Mouse (Mus musculus) embryonic facial prominence, embryonic 15.5 days (tissue): ENCODE results near the gene 9530077C05Rik. TPM values are rescaled to one million over a fixed set of nuclear protein-coding genes. Genes with fewer than 3 reads are reported as not detected.
"Not testable (repeated sequence)": the region's sequence is repeated elsewhere in the genome, so short reads cannot be mapped to it uniquely, and the experiment has no call there.

ENCODE experiments used
- ATAC-seq: fragments of 200-750 bp; cut with Nextera tagmentation; 2 replicates; pipeline ENCODE4 v1.8.0; 2017; ENCODE audit warnings: low read depth, moderate TSS enrichment; ENCODE audit not compliant: insufficient number of reproducible peaks, low FRiP score, low TSS enrichment
- H3K27ac ChIP-seq: fragments of 300-500 bp; sonication (generic); replicated peaks from 2 replicates; pipeline ENCODE4 v1.5.1; 2015; ENCODE audit warnings: mild to moderate bottlenecking, inconsistent platforms
- H3K27me3 ChIP-seq: fragments of 300-500 bp; sonication (generic); 2 replicates; pipeline ENCODE4 v1.6.1; 2015; ENCODE audit warnings: inconsistent platforms
- H3K36me3 ChIP-seq: fragments of 300-500 bp; sonication (generic); 2 replicates; pipeline ENCODE4 v1.6.1; 2015; ENCODE audit warnings: mild to moderate bottlenecking, inconsistent platforms
- H3K4me1 ChIP-seq: fragments of 300-500 bp; sonication (generic); 2 replicates; pipeline ENCODE4 v1.6.1; 2015; ENCODE audit warnings: inconsistent platforms
- H3K4me2 ChIP-seq: fragments of 300-500 bp; sonication (generic); replicated peaks from 2 replicates; pipeline ENCODE4 v1.6.1; 2015; ENCODE audit warnings: mild to moderate bottlenecking, inconsistent platforms
- H3K4me3 ChIP-seq: fragments of 300-500 bp; sonication (generic); replicated peaks from 2 replicates; pipeline ENCODE4 v1.5.1; 2015; ENCODE audit warnings: mild to moderate bottlenecking, inconsistent platforms
- H3K9ac ChIP-seq: fragments of 300-500 bp; sonication (generic); 2 replicates; pipeline ENCODE4 v1.6.1; 2015; ENCODE audit warnings: inconsistent platforms
- H3K9me3 ChIP-seq: fragments of 300-500 bp; sonication (generic); replicated peaks from 2 replicates; pipeline ENCODE4 v1.6.1; 2016; ENCODE audit warnings: inconsistent platforms
- WGBS: fragments of 180-500 bp; shearing (Covaris S2); methylation state at CpG from one replicate; pipeline ENCODE4 v1.1.7; 2015; 5-methylcytosine and 5-hydroxymethylcytosine counted together
- polyA plus RNA-seq: library from polyadenylated mRNA; unstranded; fragments of >200 nt; fragmentation: Nextera tagmentation; extraction: Ambion mirVana; gene quantifications from 2 replicates; pipeline ENCODE4 v1.2.1, GENCODE M21; 2015

The 9530077C05Rik gene
- polyA plus RNA-seq, 1 experiment from 2014 or later, result 7.4 TPM

- no peaks in the 10 kb centered on the region for H3K9me3 ChIP-seq
- H3K4me2 ChIP-seq, result no peak overlapping the region
- H3K27ac ChIP-seq, result no peak overlapping the region
- no peaks in the 10 kb centered on the region for H3K27me3 ChIP-seq
- H3K36me3 ChIP-seq, result no peaks in the 10 kb centered on the region
- no peak overlapping the region for H3K4me3 ChIP-seq
- H3K9ac ChIP-seq, result no peak overlapping the region
- 78% methylated on average over 5 of the region's 5 CpGs for WGBS
- ATAC-seq, result no peak
- peaks cover 19% of the 10 kb centered on the region; the same call in 1 of the 2 replicates for H3K4me1 ChIP-seq
These were observed 20.9 kb upstream of the 9530077C05Rik start for GRCm38 (mm10) chr9:22390390-22390789.

- no peaks in the 10 kb centered on the region for H3K36me3 ChIP-seq
- H3K4me2 ChIP-seq, result no peak overlapping the region
- 87% methylated on average over 2 of the region's 2 CpGs for WGBS
- no peaks in the 10 kb centered on the region for H3K9me3 ChIP-seq
- no peaks in the 10 kb centered on the region for H3K4me1 ChIP-seq
- no peaks in the 10 kb centered on the region for H3K27me3 ChIP-seq
- no peak overlapping the region for H3K4me3 ChIP-seq
- no peak for ATAC-seq
- no peak overlapping the region for H3K9ac ChIP-seq
- no peak overlapping the region for H3K27ac ChIP-seq
These were observed 16.6 kb upstream of the 9530077C05Rik start for GRCm38 (mm10) chr9:22394725-22395124.

GRCm38 (mm10) chr9:22399021-22399420, 12.3 kb upstream of the 9530077C05Rik start:
- Histone ChIP-seq H3K4me3 (no peak overlapping the region), H3K9ac (no peak overlapping the region), H3K9me3 (no peaks in the 10 kb centered on the region), H3K4me2 (no peak overlapping the region), H3K27ac (no peak overlapping the region), H3K4me1 (no peaks in the 10 kb centered on the region), H3K27me3 (no peaks in the 10 kb centered on the region), H3K36me3 (no peaks in the 10 kb centered on the region)
- 75% methylated on average over 4 of the region's 4 CpGs for WGBS
- no peak for ATAC-seq

- no peak for ATAC-seq
- Histone ChIP-seq H3K4me1 (no peaks in the 10 kb centered on the region), H3K9ac (no peak overlapping the region), H3K27me3 (no peaks in the 10 kb centered on the region), H3K27ac (no peak overlapping the region), H3K4me3 (no peak overlapping the region), H3K9me3 (no peaks in the 10 kb centered on the region), H3K36me3 (no peaks in the 10 kb centered on the region), H3K4me2 (no peak overlapping the region)
- WGBS, result 82% methylated on average over 6 of the region's 6 CpGs
These were observed 9.3 kb upstream of the 9530077C05Rik start for GRCm38 (mm10) chr9:22402001-22402400.

GRCm38 (mm10) chr9:22402976-22403375, 8.3 kb upstream of the 9530077C05Rik start:
- no peaks in the 10 kb centered on the region for H3K4me1 ChIP-seq
- H3K27me3 ChIP-seq, result no peaks in the 10 kb centered on the region
- H3K9me3 ChIP-seq, result no peaks in the 10 kb centered on the region
- 80% methylated on average over 3 of the region's 3 CpGs for WGBS
- no peak overlapping the region for H3K9ac ChIP-seq
- H3K36me3 ChIP-seq, result no peaks in the 10 kb centered on the region
- ATAC-seq, result no peak
- no peak overlapping the region for H3K27ac ChIP-seq
- H3K4me3 ChIP-seq, result no peak overlapping the region
- H3K4me2 ChIP-seq, result no peak overlapping the region

GRCm38 (mm10) chr9:22403501-22403900, 7.8 kb upstream of the 9530077C05Rik start:
- H3K36me3 ChIP-seq, H3K9me3 ChIP-seq, H3K27ac ChIP-seq, H3K4me3 ChIP-seq, ATAC-seq, H3K9ac ChIP-seq, H3K4me2 ChIP-seq, H3K27me3 ChIP-seq, H3K4me1 ChIP-seq: not testable (repeated sequence)
- 64% methylated on average over 2 of the region's 2 CpGs for WGBS

- WGBS, result 66% methylated on average over 3 of the region's 3 CpGs
- H3K36me3 ChIP-seq, result no peaks in the 10 kb centered on the region
- H3K27ac ChIP-seq, result 0 out of 2 replicates have a peak overlapping the region, but pooled peaks have one; percentile 39
- H3K4me2 ChIP-seq, result no peak overlapping the region
- H3K27me3 ChIP-seq, result no peaks in the 10 kb centered on the region
- no peaks in the 10 kb centered on the region for H3K9me3 ChIP-seq
- H3K9ac ChIP-seq, result no peak overlapping the region
- no peak overlapping the region for H3K4me3 ChIP-seq
- no peaks in the 10 kb centered on the region for H3K4me1 ChIP-seq
- no peak for ATAC-seq
These were observed 5.9 kb upstream of the 9530077C05Rik start for GRCm38 (mm10) chr9:22405414-22405813.

GRCm38 (mm10) chr9:22407633-22408032, 3.7 kb upstream of the 9530077C05Rik start:
- H3K4me2 ChIP-seq, result not testable (repeated sequence)

GRCm38 (mm10) chr9:22408344-22408743, 3.0 kb upstream of the 9530077C05Rik start:
- not testable (repeated sequence) for H3K4me2 ChIP-seq, H3K9ac ChIP-seq, H3K4me3 ChIP-seq, H3K36me3 ChIP-seq, H3K4me1 ChIP-seq, ATAC-seq, H3K9me3 ChIP-seq, H3K27ac ChIP-seq, H3K27me3 ChIP-seq
- 29% methylated on average over 4 of the region's 4 CpGs for WGBS

More at GRCm38 (mm10) chr9:22407633-22408032, 3.7 kb upstream of the 9530077C05Rik start:
- not testable (repeated sequence) for H3K9me3 ChIP-seq, H3K9ac ChIP-seq, H3K4me3 ChIP-seq, H3K27me3 ChIP-seq, H3K4me1 ChIP-seq, H3K36me3 ChIP-seq, H3K27ac ChIP-seq, ATAC-seq
- 86% methylated on average over 4 of the region's 4 CpGs for WGBS

GRCm38 (mm10) chr9:22409501-22409900, 1.8 kb upstream of the 9530077C05Rik start:
- Histone ChIP-seq H3K36me3 (no peaks in the 10 kb centered on the region), H3K4me2 (no peak overlapping the region), H3K4me3 (no peak overlapping the region), H3K9me3 (no peaks in the 10 kb centered on the region), H3K27ac (no peak overlapping the region), H3K9ac (no peak overlapping the region), H3K4me1 (0 out of 2 replicates have a peak, but pooled peaks cover 3% of the 10 kb centered on the region), H3K27me3 (no peaks in the 10 kb centered on the region)
- WGBS, result 72% methylated on average over 7 of the region's 7 CpGs
- ATAC-seq, result no peak

- H3K36me3 ChIP-seq, result no peaks in the 10 kb centered on the region
- H3K4me3 ChIP-seq, result no peak overlapping the region
- H3K27me3 ChIP-seq, result no peaks in the 10 kb centered on the region
- H3K27ac ChIP-seq, result no peak overlapping the region
- 80% methylated on average over 3 of the region's 3 CpGs for WGBS
- no peak overlapping the region for H3K9ac ChIP-seq
- H3K9me3 ChIP-seq, result no peaks in the 10 kb centered on the region
- no peak for ATAC-seq
- 0 out of 2 replicates have a peak, but pooled peaks cover 3% of the 10 kb centered on the region for H3K4me1 ChIP-seq
- H3K4me2 ChIP-seq, result no peak overlapping the region
These were observed 4.9 kb downstream of the 9530077C05Rik start for GRCm38 (mm10) chr9:22416187-22416586.

GRCm38 (mm10) chr9:22417547-22417946, 6.2 kb downstream of the 9530077C05Rik start:
- ATAC-seq, result no peak
- Histone ChIP-seq H3K9me3 (no peaks in the 10 kb centered on the region), H3K4me2 (no peak overlapping the region), H3K36me3 (no peaks in the 10 kb centered on the region), H3K4me3 (no peak overlapping the region), H3K27ac (no peak overlapping the region), H3K27me3 (no peaks in the 10 kb centered on the region), H3K4me1 (no peaks in the 10 kb centered on the region), H3K9ac (no peak overlapping the region)
- 43% methylated on average over 6 of the region's 6 CpGs for WGBS
